Mouse (Mus musculus) lung, adult 2 months (tissue): ENCODE measurements at regions not wholly inside any gene's neighbourhood (a gene's known extent, or its start where the extent isn't known, plus 50 kb on each side); places are given as distances from the start of the nearest gene placed in this dataset.

Source experiments
- CTCF ChIP-seq: fragments of 200-500 bp; IDR thresholded peaks from 2 replicates; pipeline ENCODE4 v1.5.1; 2011; ENCODE audit warnings: mild to moderate bottlenecking, low read length, control low read depth; ENCODE audit not compliant: insufficient read depth
- POLR2A ChIP-seq: fragments of 200-500 bp; IDR thresholded peaks from 2 replicates; pipeline ENCODE4 v1.6.1; 2011; ENCODE audit warnings: low read depth, mild to moderate bottlenecking, control low read depth, low read length, borderline replicate concordance; ENCODE audit errors: extremely low read depth

DNA sequence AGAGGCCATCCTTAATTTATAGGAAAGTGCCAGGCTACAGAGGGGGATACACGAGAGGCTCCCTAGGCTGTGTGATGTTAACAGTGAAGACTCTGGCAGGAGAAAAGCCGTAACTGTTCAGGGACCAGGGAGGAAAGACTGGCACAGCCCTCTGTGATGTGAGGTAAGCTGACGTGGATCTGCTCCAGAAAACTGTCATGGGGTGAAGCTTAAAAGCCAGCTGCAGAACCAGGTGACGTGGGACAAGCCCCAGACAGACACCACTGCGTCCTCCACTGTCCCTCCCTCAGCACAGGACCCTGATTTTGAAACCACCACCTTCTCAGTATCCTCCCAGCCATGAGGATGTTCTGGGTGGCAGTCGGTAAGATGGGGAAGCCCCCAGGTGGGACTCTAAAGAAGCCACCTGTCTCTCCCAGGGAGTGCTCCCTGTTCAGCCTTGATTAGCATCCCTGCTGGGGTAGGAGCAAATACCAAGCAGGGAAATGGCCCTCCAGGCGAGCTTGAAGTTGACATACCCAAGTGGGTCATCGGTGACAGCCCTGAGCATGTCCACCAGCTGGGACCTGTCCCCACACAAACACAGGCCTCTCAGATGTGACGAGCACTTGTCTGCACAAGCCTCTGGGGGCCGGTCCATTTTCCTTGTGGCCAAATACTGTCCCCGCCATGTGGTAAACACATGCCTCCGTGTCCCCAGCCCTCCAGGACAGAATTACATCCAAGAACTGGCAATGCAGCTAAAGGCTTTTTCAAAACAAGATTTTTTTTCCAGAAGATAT lies 104.7 kb upstream of the Ptpn1 start:
- TF ChIP-seq CTCF (no peak), POLR2A (no peak)
